Mouse (Mus musculus): ENCODE results near the gene Slco6c1. TPM values are rescaled to one million over a fixed set of nuclear protein-coding genes. Genes with fewer than 3 reads are reported as not detected.

Slco6c1 gene
- total and polyA plus RNA-seq, 3 experiments = not detected

DNA sequence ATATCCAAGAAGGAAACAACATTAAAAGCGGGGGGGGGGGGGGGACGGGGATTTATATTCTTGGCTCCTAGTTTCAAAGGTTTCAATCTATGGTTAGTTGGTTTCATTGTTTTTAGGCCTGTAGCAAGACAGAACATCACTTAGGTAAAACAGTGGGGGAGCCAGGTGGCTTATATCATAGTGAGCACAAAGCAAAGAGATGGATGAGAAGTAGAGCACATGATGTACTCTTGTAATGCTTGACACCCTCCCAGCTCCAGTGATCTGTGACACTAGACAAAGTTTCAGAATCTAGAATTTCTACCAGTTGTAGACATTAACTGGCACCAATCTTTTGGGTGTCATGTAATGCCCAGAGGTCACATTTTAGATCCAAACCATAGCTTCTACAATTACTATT lies 106.7 kb downstream of the Slco6c1 start:
- Histone ChIP-seq H3K9ac (ENCODE audit: insufficient read depth, low read depth) (no peak overlapping the region), H3K27ac (ENCODE audit: insufficient read depth, low read depth) (no peak overlapping the region), H3K4me2 (ENCODE audit: insufficient read depth, low read depth, poor library complexity, severe bottlenecking) (no peak overlapping the region), H3K4me3 (replicated peaks in 1 of 3; ENCODE audit: low read depth in 2 of 3, low read length in 2 of 3, poor library complexity in 1 of 3) (no peak overlapping the region), H3K36me3 (replicated peaks in 1 of 2; ENCODE audit: control insufficient read depth in 1 of 2, insufficient read depth in 1 of 2, low read length in 1 of 2) (no peaks in the 10 kb centered on the region), H3K79me2 (replicated peaks; ENCODE audit: control insufficient read depth, extremely low read depth, insufficient read depth, poor library complexity, severe bottlenecking) (no peaks in the 10 kb centered on the region), H3K4me1 (ENCODE audit: control insufficient read depth in 1 of 2, insufficient read depth in 2 of 2) (no peaks in the 10 kb centered on the region), H3K9me3 (replicated peaks; ENCODE audit: low read length) (no peaks in the 10 kb centered on the region), H3K27me3 (replicated peaks) (no peaks in the 10 kb centered on the region)
- in situ Hi-C loops (cut with MboI; ENCODE audit: low pct_ligation_motif_present, low pct_unique_long_range_greater_than_20kb, low sequenced_read_pairs) = no loop called here
- no peak for TF ChIP-seq PAX5 (IDR thresholded peaks at IDR 0.05; ENCODE audit: low read length)
- DNase-seq (ENCODE audit: extremely low read depth) = no peak
- dilution Hi-C loops (cut with MboI; ENCODE audit: extremely low pct_ligation_motif_present, extremely low pct_unique_long_range_greater_than_20kb, low sequenced_read_pairs) = no loop called here

GRCm38 (mm10) chr1:97019404-97019803 lies 108.7 kb downstream of the Slco6c1 start:
- dilution Hi-C loops (cut with MboI; ENCODE audit: extremely low pct_ligation_motif_present, extremely low pct_unique_long_range_greater_than_20kb, low sequenced_read_pairs) = no loop called here
- no peak overlapping the region for H3K4me2 ChIP-seq (ENCODE audit: insufficient read depth, low read depth, poor library complexity, severe bottlenecking)

GRCm38 (mm10) chr1:97018978-97019377 lies 109.1 kb downstream of the Slco6c1 start:
- Histone ChIP-seq H3K4me2 (ENCODE audit: insufficient read depth, low read depth, poor library complexity, severe bottlenecking) (no peak overlapping the region), H3K27me3 (replicated peaks) (no peaks in the 10 kb centered on the region), H3K4me1 (ENCODE audit: control insufficient read depth in 1 of 2, insufficient read depth in 2 of 2) (no peaks in the 10 kb centered on the region), H3K9me3 (replicated peaks; ENCODE audit: low read length) (no peaks in the 10 kb centered on the region), H3K27ac (ENCODE audit: insufficient read depth, low read depth) (no peak overlapping the region), H3K79me2 (replicated peaks; ENCODE audit: control insufficient read depth, extremely low read depth, insufficient read depth, poor library complexity, severe bottlenecking) (no peaks in the 10 kb centered on the region), H3K9ac (ENCODE audit: insufficient read depth, low read depth) (no peak overlapping the region), H3K36me3 (replicated peaks in 1 of 2; ENCODE audit: control insufficient read depth in 1 of 2, insufficient read depth in 1 of 2, low read length in 1 of 2) (no peaks in the 10 kb centered on the region), H3K4me3 (replicated peaks in 1 of 3; ENCODE audit: low read depth in 2 of 3, low read length in 2 of 3, poor library complexity in 1 of 3) (no peak overlapping the region)
- in situ Hi-C loops (cut with MboI; ENCODE audit: low pct_ligation_motif_present, low pct_unique_long_range_greater_than_20kb, low sequenced_read_pairs) (loop anchor here (10.0 kb wide), 1 partner anchor 174 kb away; no protein-coding TSS in a partner anchor), dilution Hi-C loops (cut with MboI; ENCODE audit: extremely low pct_ligation_motif_present, extremely low pct_unique_long_range_greater_than_20kb, low sequenced_read_pairs) (no loop called here)
- TF ChIP-seq TCF12 (IDR thresholded peaks at IDR 0.05; ENCODE audit: low read depth, low read length) (no peak), E2F4 (IDR thresholded peaks at IDR 0.05; ENCODE audit: insufficient replicate concordance, low read depth, low read length) (no peak), CTCF (conservative IDR thresholded peaks at IDR 0.05 in 1 of 2, IDR thresholded peaks at IDR 0.05 in 1 of 2; ENCODE audit: low read depth in 2 of 2, low read length in 2 of 2) (peak; percentile 33 to 50; a peak in 3 of 4 replicates), JUND (conservative IDR thresholded peaks at IDR 0.05; ENCODE audit: low read depth, low read length) (no peak), SMC3 (IDR thresholded peaks at IDR 0.05; ENCODE audit: low read depth, low read length) (peak; percentile 44), ZNF384 (IDR thresholded peaks at IDR 0.05; ENCODE audit: low read depth, low read length) (0 out of 2 replicates have a peak, but pooled peaks have one; percentile 29), RAD21 (IDR thresholded peaks at IDR 0.05; ENCODE audit: low read depth, low read length) (peak; percentile 52), ELF1 (IDR thresholded peaks at IDR 0.05; ENCODE audit: low read depth, low read length) (no peak), GABPA (IDR thresholded peaks at IDR 0.05; ENCODE audit: insufficient replicate concordance, low read depth, low read length) (no peak)
- peak; percentile 60 for DNase-seq (ENCODE audit: extremely low read depth)

More at GRCm38 (mm10) chr1:97019404-97019803, 108.7 kb downstream of the Slco6c1 start:
- TF ChIP-seq EP300 (IDR thresholded peaks at IDR 0.05; ENCODE audit: low read length) (no peak), NRF1 (IDR thresholded peaks at IDR 0.05; ENCODE audit: low read depth, low read length) (no peak), JUND (conservative IDR thresholded peaks at IDR 0.05; ENCODE audit: low read depth, low read length) (no peak), JUN (IDR thresholded peaks at IDR 0.05; ENCODE audit: insufficient read depth, low read depth, low read length) (no peak), ZNF384 (IDR thresholded peaks at IDR 0.05; ENCODE audit: low read depth, low read length) (no peak), RAD21 (IDR thresholded peaks at IDR 0.05; ENCODE audit: low read depth, low read length) (no peak), GABPA (IDR thresholded peaks at IDR 0.05; ENCODE audit: insufficient replicate concordance, low read depth, low read length) (no peak), TCF12 (IDR thresholded peaks at IDR 0.05; ENCODE audit: low read depth, low read length) (no peak), SIN3A (IDR thresholded peaks at IDR 0.05; ENCODE audit: low read length) (no peak), BHLHE40 (IDR thresholded peaks at IDR 0.05; ENCODE audit: low read depth, low read length) (no peak), ZKSCAN1 (IDR thresholded peaks at IDR 0.05; ENCODE audit: borderline replicate concordance, low read depth, low read length) (no peak)
- DNase-seq (ENCODE audit: extremely low read depth) = no peak
- H3K79me2 ChIP-seq (replicated peaks; ENCODE audit: control insufficient read depth, extremely low read depth, insufficient read depth, poor library complexity, severe bottlenecking) = no peaks in the 10 kb centered on the region
- no peaks in the 10 kb centered on the region for H3K27me3 ChIP-seq (replicated peaks)
- no peak overlapping the region for H3K4me3 ChIP-seq (replicated peaks in 1 of 3; ENCODE audit: low read depth in 2 of 3, low read length in 2 of 3, poor library complexity in 1 of 3)
- no peak overlapping the region for H3K9ac ChIP-seq (ENCODE audit: insufficient read depth, low read depth)
- no peaks in the 10 kb centered on the region for H3K9me3 ChIP-seq (replicated peaks; ENCODE audit: low read length)
- H3K27ac ChIP-seq (ENCODE audit: insufficient read depth, low read depth) = no peak overlapping the region
- H3K36me3 ChIP-seq (replicated peaks in 1 of 2; ENCODE audit: control insufficient read depth in 1 of 2, insufficient read depth in 1 of 2, low read length in 1 of 2) = no peaks in the 10 kb centered on the region
- in situ Hi-C loops (cut with MboI; ENCODE audit: low pct_ligation_motif_present, low pct_unique_long_range_greater_than_20kb, low sequenced_read_pairs) = loop anchor here (10.0 kb wide), 1 partner anchor 175 kb away; no protein-coding TSS in a partner anchor
- no peaks in the 10 kb centered on the region for H3K4me1 ChIP-seq (ENCODE audit: control insufficient read depth in 1 of 2, insufficient read depth in 2 of 2)

Data from CH12.LX (cell line).